Mouse (Mus musculus) forebrain, embryonic 16.5 days (tissue): ENCODE measurements around the gene Slc46a2. TPM values are rescaled to one million over a fixed set of nuclear protein-coding genes. Genes with fewer than 3 reads are reported as not detected.

Experiments
- polyA plus RNA-seq: library from polyadenylated mRNA; unstranded; fragments of >200 nt; fragmentation: Nextera tagmentation; extraction: Ambion mirVana; gene quantifications from 2 replicates; pipeline ENCODE4 v1.2.1, GENCODE M21; 2015

The Slc46a2 gene
- polyA plus RNA-seq, 1 experiment from 2014 or later: not detected

Other genes starting within 250 kb of the Slc46a2 start
- 73.6 and 81.3 TPM in 2 replicates for gene Inip, start 113.5 kb downstream of the Slc46a2 start, polyA plus RNA-seq
- 8.5 and 8.9 TPM in 2 replicates for gene Snx30, start 109.2 kb downstream of the Slc46a2 start, polyA plus RNA-seq
- not detected in 2 replicates for gene Mup4, start 45.7 kb upstream of the Slc46a2 start, polyA plus RNA-seq
- gene Mup6, start 49.2 kb upstream of the Slc46a2 start, polyA plus RNA-seq: not detected in 2 replicates
- not detected in 2 replicates for gene Mup7, start 155.4 kb upstream of the Slc46a2 start, polyA plus RNA-seq
- gene Mup2, start 239.2 kb upstream of the Slc46a2 start, polyA plus RNA-seq: not detected in 2 replicates